Mouse (Mus musculus) CD4-positive naive resting alpha-beta T cell, adult 57 days (primary cell): ENCODE results near the gene Pigw. TPM values are rescaled to one million over a fixed set of nuclear protein-coding genes. Genes with fewer than 3 reads are reported as not detected.

ENCODE experiments used
- total RNA-seq: library from RNA; stranded (reverse); gene quantifications from one replicate; pipeline ENCODE4 v1.2.4, GENCODE M21; 2023

The Pigw gene
- 7.3 TPM for total RNA-seq

DNA sequence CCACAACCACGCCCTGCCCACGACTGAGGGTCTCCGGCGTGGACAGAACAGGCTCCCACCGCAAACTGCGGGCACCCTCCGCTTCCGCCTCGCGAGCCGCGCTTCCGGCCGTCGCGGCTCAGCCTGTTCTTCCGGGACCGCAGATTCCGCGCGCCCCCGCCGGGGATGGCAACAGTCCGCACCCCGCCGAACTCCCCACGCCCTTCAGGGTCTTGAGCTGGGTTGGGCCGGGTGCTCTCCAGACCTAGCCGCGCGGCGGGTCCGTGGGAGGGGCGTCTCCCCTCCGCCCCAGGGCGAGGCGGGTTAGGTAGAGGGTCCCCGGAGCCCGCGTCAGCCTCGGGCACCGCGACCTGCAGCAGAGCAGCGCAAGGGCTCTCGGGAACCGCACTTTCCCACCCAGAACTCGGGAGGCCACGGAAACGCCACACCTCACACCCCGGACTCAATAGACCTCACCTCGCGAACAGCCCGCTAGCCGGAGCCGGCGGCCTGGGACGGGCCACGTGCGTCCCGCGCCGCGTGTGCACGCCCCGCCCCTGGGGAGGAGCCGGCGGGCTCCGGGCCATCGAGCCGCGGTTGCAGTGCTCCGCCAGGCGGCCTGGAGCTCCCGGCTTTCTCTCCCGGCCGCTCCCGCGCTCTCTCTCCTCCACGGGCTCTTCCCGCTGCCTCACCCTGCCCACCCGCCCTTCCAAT is at the start of gene Pigw, which contains the start of gene Myo19:
Pigw (minus strand) TSS at position 514 of the 693 bp plus-strand sequence.
Myo19 (plus strand) TSS at position 377 of the 693 bp plus-strand sequence.

DNA sequence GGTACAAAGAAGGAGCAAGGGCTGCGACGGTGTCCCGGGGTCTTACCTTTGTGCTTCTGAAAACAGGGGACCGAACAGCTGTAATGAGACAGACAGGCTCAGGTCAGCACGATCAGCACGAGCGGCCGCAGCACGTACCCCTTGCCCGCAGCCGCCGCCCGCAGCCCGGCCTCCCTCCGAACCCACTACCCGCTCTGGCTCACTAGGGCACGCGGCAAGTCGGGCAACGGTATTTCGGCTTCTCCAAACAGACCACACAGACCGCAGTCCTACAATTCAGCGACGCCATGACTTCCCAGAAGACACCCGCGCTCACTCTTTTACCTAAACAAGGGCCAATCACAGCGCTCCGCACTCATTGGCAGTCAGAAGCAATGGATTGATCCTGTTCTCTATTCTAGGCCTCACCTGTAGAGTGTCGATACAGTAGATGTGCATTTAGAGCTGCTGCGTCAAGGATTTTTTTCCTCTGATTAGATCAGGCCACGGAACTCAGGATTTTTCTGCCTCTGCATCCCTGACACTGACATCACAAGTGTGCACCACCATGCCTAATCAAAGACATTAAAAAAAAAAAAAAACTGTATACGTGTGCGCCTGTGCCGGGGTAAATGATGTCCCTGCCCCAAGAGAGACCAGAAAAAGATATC is 36.1 kb upstream of the Pigw start, which contains the start of gene Znhit3:
Znhit3 (minus strand) TSS at position 314 of the 650 bp plus-strand sequence.

DNA sequence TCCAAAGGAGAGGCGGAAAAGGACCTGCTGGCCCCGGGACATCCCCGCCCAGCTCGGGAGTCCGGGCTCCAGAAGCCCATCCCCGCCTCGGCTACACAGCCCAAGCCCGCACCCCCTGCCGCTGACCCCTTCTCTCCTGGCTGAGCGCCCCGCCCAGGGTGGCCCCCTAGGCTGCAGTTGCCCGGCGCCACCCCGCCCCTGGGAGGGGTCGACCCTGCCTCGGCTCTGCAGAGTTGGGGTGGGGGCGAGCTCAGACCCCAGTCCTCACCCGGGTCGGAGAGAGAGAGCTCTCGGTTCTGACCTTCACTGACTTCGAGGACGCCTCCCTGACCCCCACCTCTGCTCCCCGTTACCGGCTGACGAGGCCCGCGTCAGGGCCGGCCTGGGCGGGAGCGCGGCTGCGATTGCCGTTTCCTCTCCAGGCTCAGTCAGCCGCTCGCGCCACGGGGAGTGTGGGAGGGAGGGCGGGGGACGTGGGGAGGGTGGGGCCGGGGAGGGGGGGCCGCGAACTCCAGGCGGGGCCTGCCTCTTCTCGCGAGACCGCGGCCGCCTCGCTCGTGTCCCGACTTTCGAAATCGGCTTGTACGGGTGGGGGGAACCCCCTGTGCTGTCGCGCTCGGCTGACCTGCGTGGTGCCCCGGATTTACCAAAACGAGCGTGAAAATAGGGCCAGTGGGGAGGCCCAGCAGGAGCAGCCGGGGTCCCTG is 9.6 kb downstream of the Pigw start, which contains the start of gene Ggnbp2:
Ggnbp2 (minus strand) TSS at position 481 of the 707 bp plus-strand sequence.

DNA sequence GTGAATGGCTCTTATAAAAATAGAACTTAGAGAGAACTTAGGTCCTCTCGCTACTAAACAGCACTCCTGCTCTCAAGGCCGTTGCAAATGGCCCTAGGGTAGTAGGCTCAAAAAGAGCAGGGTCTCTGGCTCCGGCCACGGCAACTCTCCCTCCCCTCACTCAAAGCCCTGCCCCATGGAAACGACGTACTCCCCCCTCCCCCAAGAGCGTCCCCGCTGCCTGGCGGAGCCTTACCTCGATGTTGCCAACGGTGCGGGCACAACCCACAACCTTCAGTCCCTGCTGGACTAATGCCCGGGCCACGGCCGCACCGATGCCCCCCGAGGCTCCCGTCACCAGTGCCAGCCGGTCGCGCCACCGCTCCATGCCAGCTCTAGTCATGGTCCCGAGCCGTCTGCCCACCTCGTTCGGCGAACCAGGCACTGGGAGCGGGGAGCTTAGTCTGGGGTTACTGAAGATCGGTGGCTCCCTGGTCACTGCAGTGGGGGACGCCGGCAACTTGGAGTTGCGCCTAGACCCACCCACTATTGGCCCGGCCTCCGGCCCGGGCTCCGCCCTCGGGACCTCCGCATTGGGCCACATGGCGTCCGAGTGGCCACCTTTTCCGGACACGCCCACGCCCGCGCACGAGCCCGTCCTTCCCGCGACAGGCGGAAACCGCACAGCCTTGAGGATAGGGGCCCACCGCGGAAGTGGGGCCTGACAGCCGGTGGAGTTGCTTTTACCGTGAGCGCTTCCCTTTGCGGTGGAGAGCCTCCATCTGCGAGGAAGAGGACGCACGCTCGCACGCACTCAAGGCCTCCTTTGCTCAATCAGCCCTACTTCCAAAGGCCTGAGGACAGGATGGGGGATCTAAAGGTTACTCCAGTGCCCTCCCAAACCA is 51.3 kb downstream of the Pigw start, which contains the start of gene Dhrs11:
Dhrs11 (minus strand) TSS at position 479 of the 884 bp plus-strand sequence.

Other genes with a start within 250 kb of the Pigw start
- gene Mrm1, start 60.8 kb downstream of the Pigw start, total RNA-seq, result 22.3 TPM
- 12.3 TPM for gene Dhrs11, start 51.3 kb downstream of the Pigw start, total RNA-seq
- gene Ggnbp2, start 9.5 kb downstream of the Pigw start, total RNA-seq, result 166 TPM
- 20.3 TPM for gene Myo19, start 137 bp downstream of the Pigw start, total RNA-seq
- 25.6 TPM for gene Znhit3, start 36.1 kb upstream of the Pigw start, total RNA-seq
- not detected for gene Car4, start 77.5 kb upstream of the Pigw start, total RNA-seq